Mouse (Mus musculus) spleen, adult 2 months (tissue): ENCODE measurements around the gene Pkd2. TPM values are rescaled to one million over a fixed set of nuclear protein-coding genes. Genes with fewer than 3 reads are reported as not detected.

Source experiments
- DNase-seq, 2 experiments: peaks; one replicate each; pipeline versions ENCODE4 v3.0.0 to v3.0.0-alpha.2; 2012 to 2021; ENCODE audit warnings: low spot score in 2 of 2, low read depth in 1 of 2
- H3K27ac ChIP-seq: fragments of 200-500 bp; 2 replicates; pipeline ENCODE4 v1.5.1; 2012; ENCODE audit warnings: low read length, inconsistent platforms; ENCODE audit not compliant: insufficient read depth
- H3K27me3 ChIP-seq: fragments of 200-500 bp; 2 replicates; pipeline ENCODE4 v1.6.1; 2012; ENCODE audit warnings: mild to moderate bottlenecking, moderate library complexity, low read length, inconsistent platforms; ENCODE audit not compliant: control insufficient read depth, insufficient read depth
- H3K36me3 ChIP-seq: fragments of 200-500 bp; 2 replicates; pipeline ENCODE4 v1.6.1; 2012; ENCODE audit warnings: mild to moderate bottlenecking, low read length, inconsistent platforms; ENCODE audit not compliant: control insufficient read depth, insufficient read depth
- H3K4me1 ChIP-seq: fragments of 200-500 bp; 2 replicates; pipeline ENCODE4 v1.6.1; 2011; ENCODE audit warnings: inconsistent platforms; ENCODE audit not compliant: control insufficient read depth, insufficient read depth, insufficient read length
- H3K4me3 ChIP-seq: fragments of 200-500 bp; 2 replicates; pipeline ENCODE4 v1.5.1; 2011; ENCODE audit warnings: mild to moderate bottlenecking, inconsistent platforms; ENCODE audit not compliant: insufficient read depth, insufficient read length; ENCODE audit errors: extremely low read depth
- CTCF ChIP-seq: fragments of 200-500 bp; IDR thresholded peaks from 2 replicates; pipeline ENCODE4 v1.5.1; 2011; ENCODE audit warnings: mild to moderate bottlenecking, inconsistent platforms; ENCODE audit not compliant: insufficient read depth, insufficient read length, insufficient replicate concordance; ENCODE audit errors: extremely low read depth
- POLR2A ChIP-seq: fragments of 200-500 bp; IDR thresholded peaks from 2 replicates; pipeline ENCODE4 v1.6.1; 2011; ENCODE audit warnings: low read depth, low read length, inconsistent platforms
- WGBS: fragments of 180-500 bp; shearing (Covaris S2); methylation state at CpG from one replicate; pipeline ENCODE4 v1.1.7; 2018; 5-methylcytosine and 5-hydroxymethylcytosine counted together
- polyA plus RNA-seq: library from polyadenylated mRNA; depleted of rRNA; stranded (reverse); fragments of >200 nt; gene quantifications from 2 replicates; pipeline ENCODE4 v1.2.3, GENCODE M21; 2012; rRNA removed

Gene Pkd2
- polyA plus RNA-seq, 1 experiment: 5.3 TPM

DNA sequence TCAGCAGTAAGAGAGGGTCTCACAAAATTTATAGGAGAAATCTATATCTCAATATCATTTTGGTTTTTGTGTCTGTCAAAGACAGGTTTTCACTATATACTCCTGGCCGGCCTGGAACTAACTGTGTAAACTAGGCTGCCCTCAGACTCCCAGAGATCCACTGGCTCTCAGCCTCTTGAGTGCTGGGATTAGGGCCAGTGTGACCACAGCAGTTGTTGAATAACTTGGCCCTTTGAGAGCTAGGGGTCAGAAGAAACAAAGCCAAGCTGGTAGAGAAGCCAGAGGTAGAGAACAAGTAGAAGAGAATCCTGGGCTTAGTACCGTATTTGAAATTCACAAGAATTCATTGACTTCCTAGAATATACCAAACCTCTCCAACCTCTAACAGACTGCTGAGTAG is 45.6 kb downstream of the Pkd2 start:
- Histone ChIP-seq H3K36me3 (no peaks in the 10 kb centered on the region), H3K4me1 (no peaks in the 10 kb centered on the region), H3K27me3 (no peaks in the 10 kb centered on the region), H3K27ac (no peak overlapping the region), H3K4me3 (no peak overlapping the region)
- DNase-seq: no peak
- TF ChIP-seq POLR2A (no peak), CTCF (no peak)
- WGBS: 93% methylated on average over 2 of the region's 2 CpGs

DNA sequence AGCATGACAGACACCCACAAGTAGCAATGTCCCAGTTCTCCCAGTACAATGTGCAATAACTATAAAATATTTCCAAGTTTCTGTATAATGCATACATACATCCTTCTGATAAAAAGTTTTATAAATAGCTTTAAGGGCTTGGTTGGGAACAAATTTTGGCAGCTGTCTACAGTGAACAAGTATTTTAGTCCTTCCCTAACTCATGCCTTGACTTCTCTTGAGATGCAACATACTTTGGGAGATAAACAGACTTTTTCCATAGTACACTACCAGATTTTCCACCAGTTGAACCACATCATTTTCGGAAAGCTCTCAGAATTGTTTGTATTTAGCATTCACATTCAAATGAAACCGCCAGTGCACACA is 48.6 kb downstream of the Pkd2 start:
- H3K27me3 ChIP-seq: no peaks in the 10 kb centered on the region
- no peak for DNase-seq
- no peak for TF ChIP-seq CTCF
- no peak for TF ChIP-seq POLR2A
- H3K36me3 ChIP-seq: no peaks in the 10 kb centered on the region
- peak overlapping the region; percentile 75 for H3K4me3 ChIP-seq
- no peaks in the 10 kb centered on the region for H3K4me1 ChIP-seq
- no peak overlapping the region for H3K27ac ChIP-seq
- WGBS: 6% methylated on average over 2 of the region's 2 CpGs

DNA sequence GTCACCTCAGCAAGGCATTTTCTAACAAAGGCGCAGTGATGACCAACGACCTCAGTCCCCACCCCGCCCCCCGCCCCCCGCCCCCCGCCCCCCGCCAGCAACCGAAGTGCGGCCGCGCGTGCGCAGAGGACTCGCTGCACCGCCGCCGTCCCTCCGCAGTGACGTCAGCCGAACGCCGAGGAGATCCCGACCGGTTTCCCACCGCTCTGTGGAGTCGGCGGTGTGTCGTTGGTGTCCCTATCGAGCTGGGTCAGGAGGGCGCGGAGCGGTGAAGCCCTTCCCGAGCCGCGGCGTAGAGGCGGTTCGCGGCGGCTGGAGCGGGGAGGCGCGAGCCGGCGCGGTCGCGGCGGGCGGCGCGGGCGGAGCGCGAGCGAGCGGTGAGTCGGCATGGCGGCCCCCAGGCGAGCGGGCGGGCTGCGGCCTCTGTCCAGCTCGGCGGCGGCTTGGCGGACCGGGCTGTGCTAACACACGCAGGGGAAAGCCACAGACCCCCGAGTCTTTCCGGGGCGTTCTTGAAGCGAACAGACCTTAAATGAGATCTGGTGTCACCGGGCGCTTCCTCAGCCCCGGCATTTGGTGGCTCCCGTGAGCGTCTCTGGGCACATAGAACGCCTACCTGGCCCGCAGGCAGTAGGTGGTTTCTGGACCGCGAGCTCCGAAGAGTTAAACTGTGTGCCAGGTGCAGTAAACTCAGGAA is 49.1 kb downstream of the Pkd2 start, which contains the start of gene BC005561:
TSS of gene BC005561 (plus strand) at position 158 of the 697 bp plus-strand sequence.
- H3K4me1 ChIP-seq: no peaks in the 10 kb centered on the region
- DNase-seq: peak; percentile 31 to 71
- peak within 1 kb of the TSS; percentile 75 for H3K4me3 ChIP-seq
- WGBS: under 1% methylated on average over 80 of the region's 83 CpGs
- H3K27ac ChIP-seq: peak within 1 kb of the TSS; percentile 53
- TF ChIP-seq POLR2A: no peak
- no peaks in the 10 kb centered on the region for H3K36me3 ChIP-seq
- no peaks in the 10 kb centered on the region for H3K27me3 ChIP-seq

DNA sequence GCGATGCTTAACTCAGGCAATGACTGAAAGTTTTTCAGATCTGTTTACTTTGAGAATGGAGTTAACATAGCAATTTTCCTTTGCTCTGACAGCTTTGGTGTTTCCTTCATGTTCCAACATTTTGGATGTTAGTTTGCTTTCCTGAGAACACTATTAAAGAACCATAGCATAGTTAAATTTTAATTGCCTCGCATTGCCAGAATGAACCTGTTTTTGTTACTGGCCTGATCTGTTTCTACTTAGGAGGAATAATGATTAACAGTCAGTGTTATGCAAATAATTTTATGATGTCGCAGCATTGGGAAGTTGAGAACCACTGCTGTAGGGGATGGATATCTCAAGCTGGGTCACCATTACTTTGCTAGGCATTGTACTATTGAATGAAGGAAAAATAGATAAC is 52.0 kb downstream of the Pkd2 start:
- Histone ChIP-seq H3K27ac (no peak overlapping the region), H3K4me3 (no peak overlapping the region), H3K27me3 (no peaks in the 10 kb centered on the region), H3K4me1 (no peaks in the 10 kb centered on the region), H3K36me3 (no peaks in the 10 kb centered on the region; the same call in 1 of the 2 replicates)
- TF ChIP-seq CTCF: no peak
- TF ChIP-seq POLR2A: no peak
- WGBS: 96% methylated on average over 3 of the region's 3 CpGs
- DNase-seq: no peak

DNA sequence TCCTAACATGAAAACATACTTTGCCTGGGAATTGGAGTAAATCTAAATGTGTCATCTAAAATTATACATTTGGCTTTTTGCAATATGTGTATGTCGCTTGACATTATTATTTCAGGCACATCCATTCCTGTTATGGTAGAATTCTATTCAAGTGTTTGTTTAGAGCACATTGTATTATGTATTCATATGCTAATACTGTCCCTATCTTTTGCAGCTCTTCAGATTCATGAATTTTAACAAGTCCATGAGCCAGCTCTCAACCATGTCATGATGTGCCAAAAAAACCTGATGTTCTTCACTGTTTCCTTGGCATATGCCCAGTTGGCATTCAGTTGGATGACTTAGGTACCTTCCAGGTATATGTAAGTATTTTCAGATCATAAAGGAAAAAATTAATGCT is 79.4 kb downstream of the Pkd2 start:
- peaks cover 7% of the 10 kb centered on the region for H3K36me3 ChIP-seq
- H3K4me1 ChIP-seq: no peaks in the 10 kb centered on the region
- H3K4me3 ChIP-seq: no peak overlapping the region
- 89% methylated on average over 1 of the region's 1 CpGs for WGBS
- DNase-seq: no peak
- TF ChIP-seq CTCF: no peak
- TF ChIP-seq POLR2A: no peak
- no peaks in the 10 kb centered on the region for H3K27me3 ChIP-seq
- no peak overlapping the region for H3K27ac ChIP-seq

DNA sequence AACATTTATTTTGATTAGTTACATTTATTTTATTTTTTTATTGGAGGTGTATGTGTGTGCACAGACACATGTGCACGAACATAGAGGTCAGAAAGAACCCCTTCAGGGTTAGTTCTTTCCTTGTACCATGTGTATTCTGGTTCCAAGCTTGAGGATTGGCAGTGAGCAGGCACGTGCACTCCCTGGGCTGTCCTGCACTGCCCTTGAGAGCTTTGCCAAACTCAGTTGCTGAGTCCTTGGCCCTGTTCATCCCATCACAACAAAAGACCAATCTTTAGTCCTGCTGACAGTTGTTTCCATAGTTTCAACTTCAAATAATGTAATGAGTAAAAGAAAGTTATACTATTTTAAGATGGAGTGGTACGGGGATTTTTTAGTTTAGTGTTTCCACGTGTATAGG is 80.1 kb downstream of the Pkd2 start:
- DNase-seq: no peak
- 91% methylated on average over 4 of the region's 4 CpGs for WGBS

More for the DNA sequence above, 80.1 kb downstream of the Pkd2 start:
- H3K36me3 ChIP-seq: peaks cover 7% of the 10 kb centered on the region
- TF ChIP-seq CTCF: no peak
- TF ChIP-seq POLR2A: no peak
- H3K4me1 ChIP-seq: no peaks in the 10 kb centered on the region
- H3K4me3 ChIP-seq: no peak overlapping the region
- H3K27me3 ChIP-seq: no peaks in the 10 kb centered on the region
- no peak overlapping the region for H3K27ac ChIP-seq

Other genes with a start within 250 kb of the Pkd2 start
- not detected in 2 replicates for gene Ibsp, start 160.3 kb upstream of the Pkd2 start, polyA plus RNA-seq
- gene Mepe, start 134.1 kb upstream of the Pkd2 start, polyA plus RNA-seq: not detected in 2 replicates
- 1.3 and 2.1 TPM in 2 replicates for gene Spp1, start 24.3 kb upstream of the Pkd2 start, polyA plus RNA-seq
- 0.53 and 0.68 TPM in 2 replicates for gene BC005561, start 48.9 kb downstream of the Pkd2 start, polyA plus RNA-seq